Mouse (Mus musculus): ENCODE measurements around the gene Taar7f. TPM values are rescaled to one million over a fixed set of nuclear protein-coding genes. Genes with fewer than 3 reads are reported as not detected.

Taar7f gene
- not detected in 2 replicates for polyA plus RNA-seq (2014; fragmentation: Nextera tagmentation; extraction: Ambion mirVana)

DNA sequence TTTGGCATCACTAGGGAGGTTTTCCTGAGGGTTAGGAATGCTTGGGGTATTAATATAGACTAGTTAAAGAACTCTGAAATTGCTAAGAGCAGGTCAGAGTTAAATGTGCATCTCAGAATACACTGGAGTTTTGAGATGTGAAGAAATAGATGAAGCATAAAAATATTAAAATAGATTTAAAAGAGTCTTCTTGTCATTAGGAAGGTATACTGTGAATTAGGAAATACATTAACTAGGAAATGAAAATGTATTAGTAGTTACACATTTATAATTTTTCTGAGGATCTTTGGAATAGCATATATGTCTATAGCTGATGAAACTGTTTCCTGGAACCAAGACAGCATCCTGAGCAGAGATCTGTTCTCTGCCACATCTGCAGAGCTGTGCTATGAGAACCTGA lies at the start of gene Taar7f:
Gene Taar7f, plus strand, starts transcription at position 301 of the 400 bp plus-strand sequence.
- Histone ChIP-seq H3K4me3 (ENCODE audit: low read depth, low read length) (no peak within 1 kb of the TSS), H3K27me3 (ENCODE audit: control insufficient read depth, insufficient read depth, low read length) (no peaks in the 10 kb centered on the region), H3K4me1 (ENCODE audit: control insufficient read depth, insufficient read depth, low read length) (no peaks in the 10 kb centered on the region), H3K9me3 (ENCODE audit: control insufficient read depth, low read length) (no peaks in the 10 kb centered on the region), H3K27ac (ENCODE audit: low read depth, low read length) (no peak within 1 kb of the TSS), H3K9ac (replicated peaks; ENCODE audit: low read depth, low read length) (no peak within 1 kb of the TSS), H3K36me3 (ENCODE audit: control insufficient read depth, insufficient read depth, low read length) (no peaks in the 10 kb centered on the region), H3K4me2 (ENCODE audit: low read depth, low read length) (no peak within 1 kb of the TSS)
- ATAC-seq (ENCODE audit: low read depth), result no peak

DNA sequence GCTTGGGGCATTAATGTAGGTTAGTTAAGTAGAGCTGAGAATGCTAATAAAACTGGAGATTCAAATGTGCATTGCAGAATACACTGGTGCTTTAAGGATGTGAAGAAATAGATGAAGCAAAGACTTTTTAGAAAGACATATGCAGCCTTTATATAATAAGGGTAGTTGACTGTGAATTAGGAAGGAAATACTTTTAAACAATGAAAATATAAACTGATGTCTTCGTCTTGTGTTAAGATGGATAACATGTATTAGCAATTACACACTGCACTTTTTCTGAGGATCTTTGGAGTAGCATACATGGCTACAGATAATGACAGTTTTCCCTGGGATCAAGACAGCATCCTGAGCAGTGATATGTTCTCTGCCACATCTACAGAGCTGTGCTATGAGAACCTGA lies 49.7 kb upstream of the Taar7f start, which contains the start of gene Taar7b:
Gene Taar7b, plus strand, starts transcription at position 301 of the 400 bp plus-strand sequence.
- Histone ChIP-seq H3K4me2 (ENCODE audit: low read depth, low read length) (no peak within 1 kb of the TSS), H3K36me3 (ENCODE audit: control insufficient read depth, insufficient read depth, low read length) (no peaks in the 10 kb centered on the region), H3K4me1 (ENCODE audit: control insufficient read depth, insufficient read depth, low read length) (no peaks in the 10 kb centered on the region), H3K9ac (replicated peaks; ENCODE audit: low read depth, low read length) (no peak within 1 kb of the TSS), H3K9me3 (ENCODE audit: control insufficient read depth, low read length) (no peaks in the 10 kb centered on the region), H3K4me3 (ENCODE audit: low read depth, low read length) (no peak within 1 kb of the TSS), H3K27ac (ENCODE audit: low read depth, low read length) (no peak within 1 kb of the TSS), H3K27me3 (ENCODE audit: control insufficient read depth, insufficient read depth, low read length) (no peaks in the 10 kb centered on the region)
- no peak for ATAC-seq (ENCODE audit: low read depth)
- WGBS, result 83% methylated on average over 1 of the region's 1 CpGs

DNA sequence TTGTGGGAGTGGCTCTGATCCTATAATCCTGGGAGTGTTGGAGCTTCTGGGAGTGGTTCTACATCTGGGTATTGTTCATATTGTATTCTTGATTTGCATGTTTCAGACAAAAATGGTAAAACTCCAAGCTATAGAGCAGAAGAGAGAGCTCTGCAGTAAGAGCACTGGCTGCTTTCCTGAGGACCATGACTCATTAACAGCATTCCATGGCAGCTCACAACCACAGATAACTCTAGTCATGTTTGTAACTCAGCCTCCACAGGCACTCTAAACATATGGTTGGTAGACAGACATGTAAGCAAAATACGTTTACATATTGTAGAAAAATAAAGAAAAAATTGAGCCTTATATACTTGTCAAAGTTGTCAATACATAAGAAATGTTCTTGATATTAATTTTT lies 42.9 kb upstream of the Taar7f start:
- Histone ChIP-seq H3K9ac (replicated peaks; ENCODE audit: low read depth, low read length) (no peak overlapping the region), H3K4me1 (ENCODE audit: control insufficient read depth, insufficient read depth, low read length) (no peaks in the 10 kb centered on the region), H3K4me3 (ENCODE audit: low read depth, low read length) (no peak overlapping the region), H3K9me3 (ENCODE audit: control insufficient read depth, low read length) (no peaks in the 10 kb centered on the region), H3K27me3 (ENCODE audit: control insufficient read depth, insufficient read depth, low read length) (no peaks in the 10 kb centered on the region), H3K4me2 (ENCODE audit: low read depth, low read length) (no peak overlapping the region), H3K36me3 (ENCODE audit: control insufficient read depth, insufficient read depth, low read length) (no peaks in the 10 kb centered on the region), H3K27ac (ENCODE audit: low read depth, low read length) (no peak overlapping the region)
- WGBS, result 83% methylated on average over 1 of the region's 1 CpGs
- ATAC-seq (ENCODE audit: low read depth), result no peak

DNA sequence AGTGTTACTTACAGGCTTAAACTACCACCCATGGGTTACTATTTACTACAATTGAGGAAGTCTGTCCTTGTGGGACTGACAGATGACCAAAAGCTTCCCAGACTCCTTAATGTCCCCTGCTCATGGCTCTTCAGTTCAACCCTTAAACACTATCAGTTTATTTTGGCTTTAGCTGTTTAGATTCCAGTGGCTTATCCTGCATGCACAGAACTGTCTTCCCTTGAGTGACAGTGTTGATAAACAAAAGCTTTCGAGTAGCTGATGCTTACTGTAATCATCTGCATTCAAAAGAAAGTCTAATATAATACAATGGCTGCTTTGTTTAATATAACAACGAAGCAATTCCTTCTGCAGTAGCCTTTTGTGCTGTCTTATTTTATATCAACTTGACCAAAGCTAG lies 42.3 kb upstream of the Taar7f start:
- Histone ChIP-seq H3K9ac (replicated peaks; ENCODE audit: low read depth, low read length) (no peak overlapping the region), H3K4me1 (ENCODE audit: control insufficient read depth, insufficient read depth, low read length) (no peaks in the 10 kb centered on the region), H3K27ac (ENCODE audit: low read depth, low read length) (no peak overlapping the region), H3K4me2 (ENCODE audit: low read depth, low read length) (no peak overlapping the region), H3K27me3 (ENCODE audit: control insufficient read depth, insufficient read depth, low read length) (no peaks in the 10 kb centered on the region), H3K36me3 (ENCODE audit: control insufficient read depth, insufficient read depth, low read length) (no peaks in the 10 kb centered on the region), H3K9me3 (ENCODE audit: control insufficient read depth, low read length) (no peaks in the 10 kb centered on the region), H3K4me3 (ENCODE audit: low read depth, low read length) (no peak overlapping the region)
- ATAC-seq (ENCODE audit: low read depth), result no peak
- WGBS, result 74% methylated on average over 2 of the region's 2 CpGs

DNA sequence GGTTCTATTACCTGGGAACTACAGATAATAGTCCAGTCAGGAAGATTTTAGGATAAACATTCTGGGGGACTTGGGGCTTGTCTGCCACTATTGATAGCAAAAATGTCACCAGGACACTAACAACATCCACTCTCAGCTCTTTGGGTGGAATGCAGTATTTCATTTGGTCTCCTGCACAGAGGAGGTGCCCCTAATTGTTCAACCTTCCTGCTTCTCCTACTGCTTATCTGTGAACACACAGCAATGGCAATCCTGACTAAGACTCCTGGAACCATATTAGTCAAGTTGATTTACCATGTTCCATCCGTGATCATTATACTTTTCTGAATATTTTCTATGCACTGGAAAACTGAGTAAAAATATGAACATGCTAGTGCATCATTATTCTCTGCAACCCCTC lies 41.2 kb upstream of the Taar7f start:
- Histone ChIP-seq H3K27me3 (ENCODE audit: control insufficient read depth, insufficient read depth, low read length) (no peaks in the 10 kb centered on the region), H3K9ac (replicated peaks; ENCODE audit: low read depth, low read length) (no peak overlapping the region), H3K9me3 (ENCODE audit: control insufficient read depth, low read length) (no peaks in the 10 kb centered on the region), H3K4me3 (ENCODE audit: low read depth, low read length) (no peak overlapping the region), H3K36me3 (ENCODE audit: control insufficient read depth, insufficient read depth, low read length) (no peaks in the 10 kb centered on the region), H3K4me1 (ENCODE audit: control insufficient read depth, insufficient read depth, low read length) (no peaks in the 10 kb centered on the region), H3K4me2 (ENCODE audit: low read depth, low read length) (no peak overlapping the region), H3K27ac (ENCODE audit: low read depth, low read length) (no peak overlapping the region)
- no peak for ATAC-seq (ENCODE audit: low read depth)
- 93% methylated on average over 1 of the region's 1 CpGs for WGBS

DNA sequence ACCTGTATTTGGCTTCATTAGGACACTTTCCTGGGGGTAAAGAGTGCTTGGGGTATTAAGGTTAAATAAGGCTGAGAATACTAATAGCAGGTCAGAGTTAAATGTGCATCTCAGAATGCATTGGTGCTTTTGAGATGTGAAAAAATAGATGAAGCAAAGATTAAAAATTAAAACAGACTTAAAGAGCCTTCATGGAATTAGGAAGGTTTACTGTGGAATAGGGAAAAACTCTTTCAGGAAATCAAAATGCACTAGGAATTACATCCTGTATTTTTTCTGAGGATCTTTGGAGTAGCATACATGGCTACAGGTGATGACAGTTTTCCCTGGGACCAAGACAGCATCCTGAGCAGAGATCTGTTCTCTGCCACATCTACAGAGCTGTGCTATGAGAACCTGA lies 22.4 kb upstream of the Taar7f start, which contains the start of gene Taar7d:
Gene Taar7d, plus strand, starts transcription at position 301 of the 400 bp plus-strand sequence.
- H3K27me3 ChIP-seq (ENCODE audit: control insufficient read depth, insufficient read depth, low read length), result no peaks in the 10 kb centered on the region
- H3K4me2 ChIP-seq (ENCODE audit: low read depth, low read length), result no peak within 1 kb of the TSS
- no peaks in the 10 kb centered on the region for H3K36me3 ChIP-seq (ENCODE audit: control insufficient read depth, insufficient read depth, low read length)
- H3K27ac ChIP-seq (ENCODE audit: low read depth, low read length), result no peak within 1 kb of the TSS
- H3K4me3 ChIP-seq (ENCODE audit: low read depth, low read length), result no peak within 1 kb of the TSS
- no peak within 1 kb of the TSS for H3K9ac ChIP-seq (replicated peaks; ENCODE audit: low read depth, low read length)
- no peaks in the 10 kb centered on the region for H3K9me3 ChIP-seq (ENCODE audit: control insufficient read depth, low read length)
- no peak for ATAC-seq (ENCODE audit: low read depth)
- H3K4me1 ChIP-seq (ENCODE audit: control insufficient read depth, insufficient read depth, low read length), result no peaks in the 10 kb centered on the region

DNA sequence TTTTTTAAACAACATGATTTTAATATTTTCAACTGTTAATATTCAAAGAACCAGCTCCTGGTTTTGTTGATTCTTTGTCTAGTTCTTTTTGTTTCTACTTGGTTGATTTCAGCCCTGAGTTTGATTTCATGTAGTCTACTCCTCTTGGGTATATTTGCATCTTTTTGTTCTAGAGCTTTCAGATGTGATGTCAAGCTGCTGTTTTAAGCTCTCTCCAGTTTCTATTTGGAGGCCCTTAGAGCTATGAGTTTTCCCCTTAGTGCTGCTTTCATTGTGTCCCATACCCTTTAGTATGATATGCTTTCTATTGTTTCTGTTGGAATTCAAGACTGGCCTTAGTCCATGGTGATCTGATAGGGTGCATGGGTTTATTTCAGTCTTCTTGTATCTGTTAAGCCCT lies 18.0 kb upstream of the Taar7f start:
- H3K9me3 ChIP-seq (ENCODE audit: control insufficient read depth, low read length), result no peaks in the 10 kb centered on the region
- no peak overlapping the region for H3K4me3 ChIP-seq (ENCODE audit: low read depth, low read length)
- H3K36me3 ChIP-seq (ENCODE audit: control insufficient read depth, insufficient read depth, low read length), result no peaks in the 10 kb centered on the region
- ATAC-seq (ENCODE audit: low read depth), result no peak
- H3K4me1 ChIP-seq (ENCODE audit: control insufficient read depth, insufficient read depth, low read length), result no peaks in the 10 kb centered on the region
- no peak overlapping the region for H3K4me2 ChIP-seq (ENCODE audit: low read depth, low read length)
- H3K27me3 ChIP-seq (ENCODE audit: control insufficient read depth, insufficient read depth, low read length), result no peaks in the 10 kb centered on the region
- H3K27ac ChIP-seq (ENCODE audit: low read depth, low read length), result no peak overlapping the region
- no peak overlapping the region for H3K9ac ChIP-seq (replicated peaks; ENCODE audit: low read depth, low read length)

DNA sequence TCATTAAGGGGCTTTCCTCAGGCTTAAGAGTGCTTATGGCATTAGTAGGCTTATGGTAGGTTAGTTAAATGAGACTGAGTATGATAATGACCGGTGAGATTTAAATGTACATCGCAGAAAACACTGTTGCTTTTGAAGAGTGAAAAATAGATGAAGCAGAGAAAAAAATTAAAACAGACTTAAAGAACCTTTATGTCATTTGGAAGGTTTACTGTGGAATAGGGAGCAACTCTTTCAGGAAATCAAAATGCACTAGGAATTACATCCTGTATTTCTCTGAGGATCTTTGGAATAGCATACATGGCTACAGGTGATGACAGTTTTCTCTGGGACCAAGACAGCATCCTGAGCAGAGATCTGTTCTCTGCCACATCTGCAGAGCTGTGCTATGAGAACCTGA lies 12.0 kb upstream of the Taar7f start, which contains the start of gene Taar7e:
Gene Taar7e, plus strand, starts transcription at position 301 of the 400 bp plus-strand sequence.
- no peak for ATAC-seq (ENCODE audit: low read depth)
- WGBS, result 94% methylated on average over 2 of the region's 2 CpGs
- no peak within 1 kb of the TSS for H3K4me3 ChIP-seq (ENCODE audit: low read depth, low read length)
- H3K4me1 ChIP-seq (ENCODE audit: control insufficient read depth, insufficient read depth, low read length), result no peaks in the 10 kb centered on the region
- no peaks in the 10 kb centered on the region for H3K27me3 ChIP-seq (ENCODE audit: control insufficient read depth, insufficient read depth, low read length)
- H3K27ac ChIP-seq (ENCODE audit: low read depth, low read length), result no peak within 1 kb of the TSS
- no peak within 1 kb of the TSS for H3K4me2 ChIP-seq (ENCODE audit: low read depth, low read length)
- no peaks in the 10 kb centered on the region for H3K9me3 ChIP-seq (ENCODE audit: control insufficient read depth, low read length)
- no peaks in the 10 kb centered on the region for H3K36me3 ChIP-seq (ENCODE audit: control insufficient read depth, insufficient read depth, low read length)
- H3K9ac ChIP-seq (replicated peaks; ENCODE audit: low read depth, low read length), result no peak within 1 kb of the TSS

DNA sequence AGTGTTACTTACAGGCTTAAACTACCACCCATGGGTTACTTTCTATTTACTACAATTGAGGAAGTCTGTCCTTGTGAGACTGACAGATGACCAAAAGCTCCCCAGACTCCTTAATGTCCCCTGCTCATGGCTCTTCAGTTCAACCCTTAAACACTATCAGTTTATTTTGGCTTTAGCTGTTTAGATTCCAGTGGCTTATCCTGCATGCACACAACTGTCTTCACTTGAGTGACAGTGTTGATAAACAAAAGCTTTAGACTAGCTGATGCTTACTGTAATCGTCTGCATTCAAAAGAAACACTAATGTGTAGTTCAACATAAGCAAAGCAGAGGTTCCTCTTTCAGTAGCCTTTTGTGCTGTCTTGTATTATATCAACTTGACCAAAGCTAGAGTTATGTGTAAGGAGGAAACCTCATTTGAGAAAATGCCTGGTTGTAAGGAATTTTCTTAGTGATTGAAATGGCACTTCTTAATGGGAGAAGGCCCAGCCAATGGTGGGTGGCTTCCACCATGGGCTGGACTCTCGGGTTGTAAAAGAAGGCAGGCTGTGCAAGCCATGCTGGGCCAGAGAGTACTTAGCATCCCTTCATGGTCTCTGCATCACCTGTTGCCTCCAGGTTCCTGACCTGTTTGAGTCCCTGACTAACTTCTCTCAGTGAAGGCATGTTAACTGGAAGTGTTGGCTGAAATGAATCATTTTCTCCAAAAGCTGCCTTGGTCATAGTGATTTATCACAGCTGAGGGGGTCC lies 9.0 kb upstream of the Taar7f start:
- no peak overlapping the region for H3K4me3 ChIP-seq (ENCODE audit: low read depth, low read length)
- no peaks in the 10 kb centered on the region for H3K9me3 ChIP-seq (ENCODE audit: control insufficient read depth, low read length)
- 71% methylated on average over 2 of the region's 2 CpGs for WGBS
- no peaks in the 10 kb centered on the region for H3K36me3 ChIP-seq (ENCODE audit: control insufficient read depth, insufficient read depth, low read length)
- H3K9ac ChIP-seq (replicated peaks; ENCODE audit: low read depth, low read length), result no peak overlapping the region
- no peaks in the 10 kb centered on the region for H3K27me3 ChIP-seq (ENCODE audit: control insufficient read depth, insufficient read depth, low read length)
- no peak for ATAC-seq (ENCODE audit: low read depth)
- H3K27ac ChIP-seq (ENCODE audit: low read depth, low read length), result no peak overlapping the region
- no peak overlapping the region for H3K4me2 ChIP-seq (ENCODE audit: low read depth, low read length)
- no peaks in the 10 kb centered on the region for H3K4me1 ChIP-seq (ENCODE audit: control insufficient read depth, insufficient read depth, low read length)

All from neural tube, embryonic 14.5 days (tissue).